Mouse (Mus musculus): ENCODE results near the gene Rhox1. TPM values are rescaled to one million over a fixed set of nuclear protein-coding genes. Genes with fewer than 3 reads are reported as not detected.

Rhox1 gene
- polyA plus RNA-seq (2012; fragmentation: generic; extraction: Trizol), result not detected

GRCm38 (mm10) chrX:37222158-37222557 is at the start of gene Rhox1:
TSS of gene Rhox1 (minus strand) at chrX:37222258.

GRCm38 (mm10) chrX:37265038-37265437 is 43.0 kb upstream of the Rhox1 start, which contains the start of gene Rhox4a:
TSS of gene Rhox4a (plus strand) at chrX:37265338.

GRCm38 (mm10) chrX:37249619-37250018 is 27.6 kb upstream of the Rhox1 start, which contains the start of gene Rhox3a:
TSS of gene Rhox3a (plus strand) at chrX:37249919.

GRCm38 (mm10) chrX:37244676-37245075 is 22.6 kb upstream of the Rhox1 start, which contains the start of gene Rhox2a:
TSS of gene Rhox2a (plus strand) at chrX:37244976.

GRCm38 (mm10) chrX:37210941-37211340 is 11.1 kb downstream of the Rhox1 start, which contains the start of gene Gm9:
TSS of gene Gm9 (minus strand) at chrX:37211041.

GRCm38 (mm10) chrX:37191105-37191743 is 30.8 kb downstream of the Rhox1 start, which contains the start of the genes Ndufa1 and Rnf113a1:
TSS of gene Ndufa1 (minus strand) at chrX:37191163.
TSS of gene Rnf113a1 (plus strand) at chrX:37191245.

GRCm38 (mm10) chrX:37168742-37169141 is 53.3 kb downstream of the Rhox1 start, which contains the start of gene Akap14:
TSS of gene Akap14 (minus strand) at chrX:37168842.

Other genes starting within 250 kb of the Rhox1 start
- gene Sept6, start 230.5 kb downstream of the Rhox1 start, polyA plus RNA-seq (2012; fragmentation: generic; extraction: Trizol), result 10 to 100 TPM in 1 of 2 experiments, 1 to 10 TPM in 1; 3.2 to 23.6 TPM
- not detected for gene Sowahd, start 173.4 kb downstream of the Rhox1 start, polyA plus RNA-seq (2012; fragmentation: generic; extraction: Trizol)
- 1,000 to 10,000 TPM; 3,168 to 4,181 TPM for gene Rpl39, start 136.9 kb downstream of the Rhox1 start, polyA plus RNA-seq (2012; fragmentation: generic; extraction: Trizol)
- 1 to 10 TPM; 1.4 to 5.8 TPM for gene Upf3b, start 111.9 kb downstream of the Rhox1 start, polyA plus RNA-seq (2012; fragmentation: generic; extraction: Trizol)
- gene Nkap, start 95.5 kb downstream of the Rhox1 start, polyA plus RNA-seq (2012; fragmentation: generic; extraction: Trizol), result 1 to 10 TPM; 2.4 to 4.0 TPM
- gene Akap14, start 53.4 kb downstream of the Rhox1 start, polyA plus RNA-seq (2012; fragmentation: generic; extraction: Trizol), result under 1 TPM; 0.02 to 0.04 TPM
- gene Ndufa1, start 31.1 kb downstream of the Rhox1 start, polyA plus RNA-seq (2012; fragmentation: generic; extraction: Trizol), result 100 to 1,000 TPM in 1 of 2 experiments, 10 to 100 TPM in 1; 63.4 to 540 TPM
- gene Rnf113a1, start 31.0 kb downstream of the Rhox1 start, polyA plus RNA-seq (2012; fragmentation: generic; extraction: Trizol), result 1 to 10 TPM; 4.5 to 7.6 TPM
- gene Gm9, start 11.2 kb downstream of the Rhox1 start, polyA plus RNA-seq (2012; fragmentation: generic; extraction: Trizol), result not detected
- not detected for gene Rhox2a, start 22.7 kb upstream of the Rhox1 start, polyA plus RNA-seq (2012; fragmentation: generic; extraction: Trizol)
- gene Rhox3a, start 27.7 kb upstream of the Rhox1 start, polyA plus RNA-seq (2012; fragmentation: generic; extraction: Trizol), result not detected
- not detected for gene Rhox4a, start 43.1 kb upstream of the Rhox1 start, polyA plus RNA-seq (2012; fragmentation: generic; extraction: Trizol)
- not detected for gene Rhox3a2, start 157.8 kb upstream of the Rhox1 start, polyA plus RNA-seq (2012; fragmentation: generic; extraction: Trizol)
- not detected for gene Rhox4a2, start 168.6 kb upstream of the Rhox1 start, polyA plus RNA-seq (2012; fragmentation: generic; extraction: Trizol)
- not detected for gene Rhox2b, start 189.8 kb upstream of the Rhox1 start, polyA plus RNA-seq (2012; fragmentation: generic; extraction: Trizol)
- not detected for gene Rhox4b, start 210.2 kb upstream of the Rhox1 start, polyA plus RNA-seq (2012; fragmentation: generic; extraction: Trizol)
- not detected for gene Rhox2c, start 231.4 kb upstream of the Rhox1 start, polyA plus RNA-seq (2012; fragmentation: generic; extraction: Trizol)
- not detected for gene Rhox3c, start 236.3 kb upstream of the Rhox1 start, polyA plus RNA-seq (2012; fragmentation: generic; extraction: Trizol)

Data from C3H10T1/2 (cell line).